Mouse (Mus musculus): ENCODE measurements around the gene Tmem30a.

DNA sequence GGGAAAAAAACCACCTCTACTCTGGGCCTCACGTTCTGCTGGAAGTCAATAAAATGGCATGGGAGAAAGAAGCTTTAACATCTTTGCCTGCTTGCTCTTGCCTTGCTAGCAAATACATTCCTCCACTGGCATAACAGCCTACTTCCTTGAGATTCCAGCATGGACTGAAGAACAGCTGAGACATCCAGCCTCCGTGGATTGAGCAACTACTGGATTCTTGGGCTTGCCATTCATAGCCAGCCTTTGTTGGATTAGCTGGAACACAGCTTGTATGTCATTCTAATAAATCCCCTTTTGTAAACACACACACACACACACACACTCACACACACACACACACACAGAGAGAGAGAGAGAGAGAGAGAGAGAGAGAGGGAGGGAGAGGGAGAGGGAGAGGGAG is 33.8 kb upstream of the Tmem30a start:
- no peak for TF ChIP-seq CTCF (IDR thresholded peaks at IDR 0.05; ENCODE audit: insufficient read depth, low read length)
- TF ChIP-seq POLR2A (IDR thresholded peaks at IDR 0.05; ENCODE audit: borderline replicate concordance, extremely low read depth, low read depth, low read length): no peak

Data from lung, adult 2 months (tissue).